Mouse (Mus musculus): ENCODE results near the gene Moap1.

Moap1 gene

GRCm38 (mm10) chr12:102705906-102706640, 37.4 kb downstream of the Moap1 start:
- no peak for DNase-seq (ENCODE audit: low spot score)

GRCm38 (mm10) chr12:102705216-102705871, 38.1 kb downstream of the Moap1 start:
- peak; percentile 78 for DNase-seq (ENCODE audit: low spot score)

- peak; percentile 51 for DNase-seq (ENCODE audit: low spot score)
These were observed 38.8 kb downstream of the Moap1 start, which contains the start of gene Itpk1 for GRCm38 (mm10) chr12:102704457-102705198. Gene Itpk1 (minus strand): TSS chr12:102704930.

DNA sequence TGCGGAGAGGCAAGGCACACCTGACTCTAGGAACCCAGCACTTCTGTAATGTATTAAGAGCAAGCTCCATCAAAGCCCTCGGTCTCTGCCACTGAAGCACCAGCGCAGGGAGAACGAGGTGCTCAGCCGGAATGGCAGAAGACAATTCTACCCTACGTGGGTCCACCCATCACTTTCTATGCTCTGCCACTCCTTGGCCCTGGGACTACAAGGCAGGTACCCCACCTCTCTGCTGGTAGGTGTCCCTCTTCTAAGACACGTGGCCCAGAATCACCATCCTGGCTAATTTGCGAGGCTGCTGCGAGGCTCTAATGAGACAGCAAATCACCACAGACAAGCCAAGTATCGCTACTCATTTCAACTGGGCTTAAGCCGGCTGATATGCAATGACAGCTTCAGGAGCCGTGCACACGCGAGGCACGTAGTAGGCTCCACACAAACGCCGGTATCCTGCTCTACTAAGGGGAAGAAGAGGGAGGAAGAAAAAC, 39.5 kb downstream of the Moap1 start:
- DNase-seq (ENCODE audit: low spot score) = no peak

DNA sequence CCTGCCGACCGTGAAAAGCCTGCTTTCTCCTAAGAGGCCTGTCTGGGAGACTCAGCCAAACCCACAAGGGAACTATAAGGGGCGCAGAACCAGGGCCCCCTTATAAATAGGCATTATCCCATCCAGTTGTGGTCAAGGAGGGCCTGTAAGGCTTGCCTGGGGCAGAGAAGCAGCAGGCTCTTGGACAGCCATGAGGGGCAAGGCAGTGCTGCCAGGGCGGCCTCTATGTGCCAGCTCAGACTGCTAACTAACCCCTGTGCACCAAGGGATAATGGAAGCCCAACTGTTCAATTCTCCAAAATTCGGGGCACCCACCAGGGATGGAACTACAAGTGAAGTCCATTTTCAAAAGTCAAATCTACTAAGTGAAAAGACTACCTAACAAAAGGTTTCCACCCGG, 40.0 kb downstream of the Moap1 start:
- DNase-seq (ENCODE audit: low spot score) = no peak

DNA sequence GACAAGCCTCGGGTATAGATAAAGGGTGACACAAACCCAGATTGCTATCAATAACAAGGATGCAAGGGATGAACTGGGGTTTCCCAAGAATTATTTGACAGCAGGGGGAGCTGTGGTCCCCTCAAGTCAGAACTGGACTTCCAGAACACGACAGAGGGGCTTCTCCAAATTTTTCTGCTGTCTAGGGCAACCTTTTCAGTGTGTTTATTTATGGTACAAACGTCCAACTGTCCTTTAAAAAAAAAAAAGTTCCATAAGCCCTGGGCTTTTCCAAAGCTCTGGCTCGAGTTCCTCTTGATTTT, 40.4 kb downstream of the Moap1 start:
- no peak for DNase-seq (ENCODE audit: low spot score)

DNA sequence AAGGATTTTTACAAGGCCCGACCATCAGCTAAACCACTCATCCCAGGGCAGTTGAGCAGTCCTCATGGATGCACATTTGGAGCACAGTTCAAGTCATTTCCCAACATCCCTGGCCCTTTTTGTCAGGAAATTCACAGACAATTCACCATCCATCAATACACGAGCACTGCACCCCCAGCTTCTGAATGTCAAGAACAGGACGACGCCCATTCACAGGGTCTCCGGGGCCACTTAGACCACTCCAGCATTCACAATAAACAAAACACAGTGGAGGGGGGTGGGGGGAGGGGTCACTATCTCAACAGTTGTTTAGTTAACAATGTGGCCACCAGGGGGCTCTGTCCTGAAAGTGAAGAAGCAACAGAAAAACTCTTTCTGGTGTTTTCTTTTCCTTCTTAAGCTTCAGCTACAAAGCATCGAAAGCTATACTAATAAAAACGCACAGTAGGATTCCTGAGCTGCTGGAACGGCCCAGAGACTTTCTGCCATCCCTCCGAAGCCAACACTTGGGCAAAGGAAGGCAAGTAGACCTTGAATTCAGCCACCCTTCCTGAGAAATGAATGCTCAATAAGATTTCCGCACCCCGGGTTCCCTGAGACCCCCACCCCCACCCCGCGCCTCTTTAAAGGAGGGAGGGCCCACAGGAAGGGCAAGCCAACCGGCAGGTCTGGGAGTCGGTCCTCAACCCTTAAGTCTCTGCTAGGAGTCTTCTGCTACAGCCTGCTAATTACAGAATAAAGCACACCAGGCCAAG, 40.9 kb downstream of the Moap1 start:
- DNase-seq (ENCODE audit: low spot score) = peak; percentile 57

GRCm38 (mm10) chr12:102701691-102702207, 41.7 kb downstream of the Moap1 start:
- no peak for DNase-seq (ENCODE audit: low spot score)

DNA sequence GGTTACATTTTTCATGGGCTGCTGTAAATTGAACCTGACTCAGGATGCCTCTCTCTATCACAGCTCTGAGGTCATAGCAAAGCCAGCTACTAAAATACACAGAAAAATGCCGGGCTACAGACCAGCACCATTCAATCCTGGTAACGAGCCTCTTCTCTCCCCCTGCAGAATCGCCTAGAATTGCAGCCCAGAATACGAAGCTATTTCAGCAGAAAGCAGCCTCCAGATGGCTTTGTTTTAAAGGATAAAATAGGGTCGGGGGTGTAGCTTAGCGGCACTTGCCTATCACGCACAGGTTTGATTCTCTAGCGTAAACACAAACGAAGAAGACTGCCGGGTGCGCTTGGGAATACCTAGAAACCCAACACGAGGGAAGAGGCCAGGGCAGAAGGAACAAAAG, 43.0 kb downstream of the Moap1 start:
- DNase-seq (ENCODE audit: low spot score) = no peak

- DNase-seq (ENCODE audit: low spot score) = no peak
These were observed 44.3 kb downstream of the Moap1 start for GRCm38 (mm10) chr12:102699156-102699555.

DNA sequence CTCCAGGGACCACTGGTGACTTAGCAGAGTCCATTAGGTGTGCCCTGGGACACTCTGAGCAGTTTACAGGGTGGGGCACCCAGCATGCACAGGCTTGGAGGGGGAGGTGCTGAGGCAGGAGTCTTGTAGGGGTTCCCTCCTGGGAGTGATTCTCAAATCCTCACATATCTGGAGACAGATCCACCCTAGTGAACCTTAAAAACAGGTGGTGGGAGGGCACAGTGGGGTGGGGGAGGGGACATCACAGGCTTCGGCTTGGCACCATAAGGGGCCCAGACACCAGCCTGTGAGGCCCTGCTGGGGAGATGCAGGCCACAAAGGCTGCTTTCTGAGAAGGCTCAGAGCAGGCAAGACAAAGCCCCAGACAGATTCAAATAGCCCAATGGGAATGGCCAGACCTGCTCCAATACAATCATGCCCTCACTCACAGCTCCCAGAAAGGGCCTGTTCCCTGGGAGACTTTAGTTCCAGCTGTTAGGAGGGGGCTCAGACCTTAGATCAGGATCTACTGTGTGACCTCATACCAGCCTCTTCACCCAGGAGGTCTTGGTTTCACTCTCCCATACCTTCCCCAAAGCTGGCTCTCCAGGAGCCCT, 45.3 kb downstream of the Moap1 start:
- no peak for DNase-seq (ENCODE audit: low spot score)

DNA sequence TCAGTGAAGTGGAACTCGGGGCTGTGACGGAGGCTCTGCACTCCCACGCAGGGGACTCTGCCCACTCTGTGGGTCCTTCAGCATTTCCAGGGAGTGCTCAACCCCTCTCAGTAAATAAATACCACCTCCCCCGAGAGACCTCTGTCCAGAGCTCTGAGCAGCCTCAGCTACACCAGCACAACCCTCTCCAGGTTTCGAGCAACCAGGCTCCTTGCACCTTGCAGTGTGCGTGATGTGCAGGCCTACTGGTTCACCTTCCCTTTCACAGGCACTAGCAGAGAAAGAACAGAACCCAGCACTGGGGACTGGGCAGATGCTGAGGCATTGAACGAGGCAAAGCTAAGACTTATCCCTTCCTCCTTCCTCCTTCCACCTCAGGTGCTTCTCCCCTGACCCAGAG, 46.1 kb downstream of the Moap1 start:
- no peak for DNase-seq (ENCODE audit: low spot score)

GRCm38 (mm10) chr12:102696635-102697354, 46.7 kb downstream of the Moap1 start:
- DNase-seq (ENCODE audit: low spot score) = no peak

- DNase-seq (ENCODE audit: low spot score) = no peak
These were observed 47.9 kb downstream of the Moap1 start for GRCm38 (mm10) chr12:102695369-102696239.

All from spleen, adult 12 weeks (tissue).